Mouse (Mus musculus) brown adipose tissue, adult 24 weeks (tissue): Measurements from ENCODE around the gene Pm20d1. TPM values are rescaled to one million over a fixed set of nuclear protein-coding genes. Genes with fewer than 3 reads are reported as not detected.

Source experiments
- H3K27ac ChIP-seq: fragments of 200-500 bp; replicated peaks from 2 replicates; pipeline ENCODE4 v1.5.1; 2012; ENCODE audit warnings: low read depth, mild to moderate bottlenecking, low read length
- H3K4me1 ChIP-seq: fragments of 200-500 bp; 2 replicates; pipeline ENCODE4 v1.6.1; 2012; ENCODE audit warnings: low read length, mixed read lengths; ENCODE audit not compliant: control insufficient read depth, insufficient read depth, insufficient read length
- H3K4me3 ChIP-seq: fragments of 200-500 bp; 2 replicates; pipeline ENCODE4 v1.5.1; 2012; ENCODE audit warnings: low read depth, mild to moderate bottlenecking, low read length, moderate library complexity; ENCODE audit not compliant: insufficient read depth
- polyA plus RNA-seq: library from polyadenylated mRNA; stranded (reverse); fragments of >200 nt; gene quantifications from 2 replicates; pipeline ENCODE4 v1.2.4, GENCODE M21; 2012; ENCODE audit not compliant: missing spikeins, insufficient read depth, insufficient read length

Pm20d1 gene
- polyA plus RNA-seq, 1 experiment, result 26.4 TPM

GRCm38 (mm10) chr1:131830561-131830960, 33.4 kb downstream of the Pm20d1 start:
- Histone ChIP-seq H3K4me3 (no peak overlapping the region), H3K27ac (no peak overlapping the region), H3K4me1 (peaks cover 6% of the 10 kb centered on the region)

GRCm38 (mm10) chr1:131830971-131831641, 33.9 kb downstream of the Pm20d1 start:
- Histone ChIP-seq H3K27ac (no peak overlapping the region), H3K4me1 (peaks cover 6% of the 10 kb centered on the region), H3K4me3 (no peak overlapping the region)

- no peak overlapping the region for H3K4me3 ChIP-seq
- no peak overlapping the region for H3K27ac ChIP-seq
- H3K4me1 ChIP-seq, result no peaks in the 10 kb centered on the region
Measured at GRCm38 (mm10) chr1:131837035-131837434, 39.9 kb downstream of the Pm20d1 start.

- Histone ChIP-seq H3K4me3 (no peak overlapping the region), H3K4me1 (no peaks in the 10 kb centered on the region), H3K27ac (no peak overlapping the region)
Measured at GRCm38 (mm10) chr1:131838542-131838941, 41.4 kb downstream of the Pm20d1 start.

- Histone ChIP-seq H3K27ac (no peak overlapping the region), H3K4me1 (no peaks in the 10 kb centered on the region), H3K4me3 (no peak overlapping the region)
Measured at GRCm38 (mm10) chr1:131839279-131839678, 42.1 kb downstream of the Pm20d1 start.

- H3K4me3 ChIP-seq, result no peak overlapping the region
- H3K4me1 ChIP-seq, result no peaks in the 10 kb centered on the region
- H3K27ac ChIP-seq, result no peak overlapping the region
Measured at GRCm38 (mm10) chr1:131842221-131842620, 45.0 kb downstream of the Pm20d1 start.

GRCm38 (mm10) chr1:131843758-131844157, 46.6 kb downstream of the Pm20d1 start:
- no peaks in the 10 kb centered on the region for H3K4me1 ChIP-seq
- no peak overlapping the region for H3K27ac ChIP-seq
- no peak overlapping the region for H3K4me3 ChIP-seq

GRCm38 (mm10) chr1:131844883-131845282, 47.7 kb downstream of the Pm20d1 start:
- H3K4me1 ChIP-seq, result no peaks in the 10 kb centered on the region
- H3K27ac ChIP-seq, result no peak overlapping the region
- H3K4me3 ChIP-seq, result no peak overlapping the region

GRCm38 (mm10) chr1:131846255-131846654, 49.1 kb downstream of the Pm20d1 start:
- Histone ChIP-seq H3K4me1 (no peaks in the 10 kb centered on the region), H3K4me3 (no peak overlapping the region), H3K27ac (no peak overlapping the region)

- no peak overlapping the region for H3K4me3 ChIP-seq
- no peak overlapping the region for H3K27ac ChIP-seq
- H3K4me1 ChIP-seq, result no peaks in the 10 kb centered on the region
Measured at GRCm38 (mm10) chr1:131861811-131862210, 64.6 kb downstream of the Pm20d1 start.

GRCm38 (mm10) chr1:131865596-131865995, 68.4 kb downstream of the Pm20d1 start:
- no peak overlapping the region for H3K4me3 ChIP-seq
- H3K4me1 ChIP-seq, result no peaks in the 10 kb centered on the region; the same call in 1 of the 2 replicates
- no peak overlapping the region for H3K27ac ChIP-seq

GRCm38 (mm10) chr1:131866304-131866999, 69.3 kb downstream of the Pm20d1 start:
- no peak overlapping the region for H3K4me3 ChIP-seq

GRCm38 (mm10) chr1:131867093-131867945, 70.1 kb downstream of the Pm20d1 start, which contains the start of gene Rab29:
Gene Rab29 (plus strand): TSS chr1:131867224.
- Histone ChIP-seq H3K27ac (peak within 1 kb of the TSS; percentile 82), H3K4me1 (no peaks in the 10 kb centered on the region; the same call in 1 of the 2 replicates), H3K4me3 (peak within 1 kb of the TSS; percentile 92)

More at GRCm38 (mm10) chr1:131866304-131866999, 69.3 kb downstream of the Pm20d1 start:
- Histone ChIP-seq H3K4me1 (no peaks in the 10 kb centered on the region; the same call in 1 of the 2 replicates), H3K27ac (no peak overlapping the region)

GRCm38 (mm10) chr1:131867946-131868290, 70.7 kb downstream of the Pm20d1 start:
- H3K4me3 ChIP-seq, result peak overlapping the region; percentile 92
- no peak overlapping the region for H3K27ac ChIP-seq
- no peaks in the 10 kb centered on the region; the same call in 1 of the 2 replicates for H3K4me1 ChIP-seq

GRCm38 (mm10) chr1:131869561-131869960, 72.4 kb downstream of the Pm20d1 start:
- H3K4me3 ChIP-seq, result no peak overlapping the region
- no peak overlapping the region for H3K27ac ChIP-seq
- H3K4me1 ChIP-seq, result no peaks in the 10 kb centered on the region; the same call in 1 of the 2 replicates
